Mouse (Mus musculus): ENCODE data around the gene Cd164l2. TPM values are rescaled to one million over a fixed set of nuclear protein-coding genes. Genes with fewer than 3 reads are reported as not detected.

Gene Cd164l2
- total and polyA plus RNA-seq, 2 experiments from 2014 or later, result 6.2 to 9.6 TPM

- no peak overlapping the region for H3K27ac ChIP-seq
- no peak overlapping the region for H3K9ac ChIP-seq (replicated peaks; ENCODE audit: low read length)
- no peak for TF ChIP-seq CTCF (IDR thresholded peaks at IDR 0.05; ENCODE audit: low read depth)
- DNase-seq (ENCODE audit: low spot score) (no peak), ATAC-seq (no peak)
- peaks cover 32% of the 10 kb centered on the region for H3K27me3 ChIP-seq (ENCODE audit: insufficient read depth, low read length)
- no peaks in the 10 kb centered on the region for H3K9me3 ChIP-seq (ENCODE audit: low read length)
- H3K36me3 ChIP-seq (ENCODE audit: insufficient read depth, low read length), result no peaks in the 10 kb centered on the region
- H3K4me1 ChIP-seq (ENCODE audit: insufficient read depth, low read length), result 0 out of 2 replicates have a peak, but pooled peaks cover 6% of the 10 kb centered on the region
- H3K4me2 ChIP-seq (ENCODE audit: low read depth, low read length), result no peak overlapping the region
- 81% methylated on average over 13 of the region's 13 CpGs for WGBS
- no peak overlapping the region for H3K4me3 ChIP-seq (ENCODE audit: low read length)
Observed at GRCm38 (mm10) chr4:133247806-133248449, 36.0 kb downstream of the Cd164l2 start.

- 4% methylated on average over 22 of the region's 22 CpGs for WGBS
- Histone ChIP-seq H3K9me3 (ENCODE audit: low read length) (no peaks in the 10 kb centered on the region), H3K27me3 (ENCODE audit: insufficient read depth, low read length) (peaks cover 30% of the 10 kb centered on the region), H3K36me3 (ENCODE audit: insufficient read depth, low read length) (no peaks in the 10 kb centered on the region), H3K9ac (replicated peaks; ENCODE audit: low read length) (peak overlapping the region; percentile 28; the same call in 1 of the 2 replicates), H3K27ac (no peak overlapping the region), H3K4me3 (ENCODE audit: low read length) (peak overlapping the region; percentile 27), H3K4me1 (ENCODE audit: insufficient read depth, low read length) (0 out of 2 replicates have a peak, but pooled peaks cover 6% of the 10 kb centered on the region), H3K4me2 (ENCODE audit: low read depth, low read length) (peak overlapping the region; percentile 52)
- peak; percentile 84 for TF ChIP-seq CTCF (IDR thresholded peaks at IDR 0.05; ENCODE audit: low read depth)
- peak; percentile 77 for DNase-seq (ENCODE audit: low spot score)
- ATAC-seq, result no peak
Observed at GRCm38 (mm10) chr4:133250609-133251008, 38.7 kb downstream of the Cd164l2 start.

GRCm38 (mm10) chr4:133251214-133251613, 39.3 kb downstream of the Cd164l2 start:
- Histone ChIP-seq H3K4me2 (ENCODE audit: low read depth, low read length) (peak overlapping the region; percentile 52), H3K9me3 (ENCODE audit: low read length) (no peaks in the 10 kb centered on the region), H3K27me3 (ENCODE audit: insufficient read depth, low read length) (peaks cover 30% of the 10 kb centered on the region), H3K36me3 (ENCODE audit: insufficient read depth, low read length) (no peaks in the 10 kb centered on the region), H3K4me3 (ENCODE audit: low read length) (peak overlapping the region; percentile 27), H3K27ac (no peak overlapping the region), H3K4me1 (ENCODE audit: insufficient read depth, low read length) (0 out of 2 replicates have a peak, but pooled peaks cover 6% of the 10 kb centered on the region), H3K9ac (replicated peaks; ENCODE audit: low read length) (peak overlapping the region; percentile 28)
- TF ChIP-seq CTCF (IDR thresholded peaks at IDR 0.05; ENCODE audit: low read depth), result no peak
- ATAC-seq (no peak), DNase-seq (ENCODE audit: low spot score) (no peak)
- WGBS, result 2% methylated on average over 31 of the region's 31 CpGs

- peaks cover 27% of the 10 kb centered on the region for H3K27me3 ChIP-seq (ENCODE audit: insufficient read depth, low read length)
- no peak overlapping the region for H3K27ac ChIP-seq
- DNase-seq (ENCODE audit: low spot score) (peak; percentile 27), ATAC-seq (no peak)
- H3K4me3 ChIP-seq (ENCODE audit: low read length), result no peak overlapping the region
- no peak overlapping the region for H3K4me2 ChIP-seq (ENCODE audit: low read depth, low read length)
- TF ChIP-seq CTCF (IDR thresholded peaks at IDR 0.05; ENCODE audit: low read depth), result peak; percentile 50
- no peak overlapping the region for H3K9ac ChIP-seq (replicated peaks; ENCODE audit: low read length)
- WGBS, result 47% methylated on average over 4 of the region's 4 CpGs
- 0 out of 2 replicates have a peak, but pooled peaks cover 6% of the 10 kb centered on the region for H3K4me1 ChIP-seq (ENCODE audit: insufficient read depth, low read length)
- H3K9me3 ChIP-seq (ENCODE audit: low read length), result no peaks in the 10 kb centered on the region
- H3K36me3 ChIP-seq (ENCODE audit: insufficient read depth, low read length), result no peaks in the 10 kb centered on the region
Observed at GRCm38 (mm10) chr4:133252089-133252488, 40.2 kb downstream of the Cd164l2 start.

- H3K4me2 ChIP-seq (ENCODE audit: low read depth, low read length), result no peak overlapping the region
- H3K9me3 ChIP-seq (ENCODE audit: low read length), result no peaks in the 10 kb centered on the region
- no peak overlapping the region for H3K27ac ChIP-seq
- no peak overlapping the region for H3K4me3 ChIP-seq (ENCODE audit: low read length)
- no peak for TF ChIP-seq CTCF (IDR thresholded peaks at IDR 0.05; ENCODE audit: low read depth)
- H3K9ac ChIP-seq (replicated peaks; ENCODE audit: low read length), result no peak overlapping the region
- H3K27me3 ChIP-seq (ENCODE audit: insufficient read depth, low read length), result peaks cover 17% of the 10 kb centered on the region
- H3K4me1 ChIP-seq (ENCODE audit: insufficient read depth, low read length), result 0 out of 2 replicates have a peak, but pooled peaks cover 6% of the 10 kb centered on the region
- no peaks in the 10 kb centered on the region for H3K36me3 ChIP-seq (ENCODE audit: insufficient read depth, low read length)
- DNase-seq (ENCODE audit: low spot score) (no peak), ATAC-seq (0 out of 2 replicates have a peak, but pooled peaks have one; percentile 9)
- 68% methylated on average over 12 of the region's 12 CpGs for WGBS
Observed at GRCm38 (mm10) chr4:133253412-133253811, 41.5 kb downstream of the Cd164l2 start.

GRCm38 (mm10) chr4:133255392-133255791, 43.5 kb downstream of the Cd164l2 start:
- Histone ChIP-seq H3K9ac (replicated peaks; ENCODE audit: low read length) (no peak overlapping the region), H3K36me3 (ENCODE audit: insufficient read depth, low read length) (no peaks in the 10 kb centered on the region), H3K9me3 (ENCODE audit: low read length) (no peaks in the 10 kb centered on the region), H3K27ac (no peak overlapping the region), H3K4me2 (ENCODE audit: low read depth, low read length) (no peak overlapping the region), H3K4me1 (ENCODE audit: insufficient read depth, low read length) (0 out of 2 replicates have a peak, but pooled peaks cover 6% of the 10 kb centered on the region), H3K27me3 (ENCODE audit: insufficient read depth, low read length) (peaks cover 17% of the 10 kb centered on the region), H3K4me3 (ENCODE audit: low read length) (no peak overlapping the region)
- WGBS, result 66% methylated on average over 6 of the region's 6 CpGs
- DNase-seq (ENCODE audit: low spot score), result no peak
- no peak for ATAC-seq
- TF ChIP-seq CTCF (IDR thresholded peaks at IDR 0.05; ENCODE audit: low read depth), result no peak

GRCm38 (mm10) chr4:133256820-133257219, 44.9 kb downstream of the Cd164l2 start:
- Histone ChIP-seq H3K36me3 (ENCODE audit: insufficient read depth, low read length) (no peaks in the 10 kb centered on the region), H3K9me3 (ENCODE audit: low read length) (no peaks in the 10 kb centered on the region), H3K27me3 (ENCODE audit: insufficient read depth, low read length) (peaks cover 6% of the 10 kb centered on the region; the same call in 1 of the 2 replicates), H3K4me2 (ENCODE audit: low read depth, low read length) (no peak overlapping the region), H3K4me3 (ENCODE audit: low read length) (no peak overlapping the region), H3K27ac (no peak overlapping the region), H3K4me1 (ENCODE audit: insufficient read depth, low read length) (no peaks in the 10 kb centered on the region), H3K9ac (replicated peaks; ENCODE audit: low read length) (no peak overlapping the region)
- 20% methylated on average over 24 of the region's 24 CpGs for WGBS
- TF ChIP-seq CTCF (IDR thresholded peaks at IDR 0.05; ENCODE audit: low read depth), result no peak
- DNase-seq (ENCODE audit: low spot score) (no peak), ATAC-seq (no peak)
